Mouse (Mus musculus): ENCODE measurements around the gene Hspg2. TPM values are rescaled to one million over a fixed set of nuclear protein-coding genes. Genes with fewer than 3 reads are reported as not detected.
"Not testable (repeated sequence)": the region's sequence is repeated elsewhere in the genome, so short reads cannot be mapped to it uniquely, and the experiment has no call there.

The Hspg2 gene
- polyA plus RNA-seq, 1 experiment = 49.9 TPM

GRCm38 (mm10) chr4:137577486-137577885 lies 108.9 kb downstream of the Hspg2 start:
- DNase-seq (ENCODE audit: low read depth) = no peak

DNA sequence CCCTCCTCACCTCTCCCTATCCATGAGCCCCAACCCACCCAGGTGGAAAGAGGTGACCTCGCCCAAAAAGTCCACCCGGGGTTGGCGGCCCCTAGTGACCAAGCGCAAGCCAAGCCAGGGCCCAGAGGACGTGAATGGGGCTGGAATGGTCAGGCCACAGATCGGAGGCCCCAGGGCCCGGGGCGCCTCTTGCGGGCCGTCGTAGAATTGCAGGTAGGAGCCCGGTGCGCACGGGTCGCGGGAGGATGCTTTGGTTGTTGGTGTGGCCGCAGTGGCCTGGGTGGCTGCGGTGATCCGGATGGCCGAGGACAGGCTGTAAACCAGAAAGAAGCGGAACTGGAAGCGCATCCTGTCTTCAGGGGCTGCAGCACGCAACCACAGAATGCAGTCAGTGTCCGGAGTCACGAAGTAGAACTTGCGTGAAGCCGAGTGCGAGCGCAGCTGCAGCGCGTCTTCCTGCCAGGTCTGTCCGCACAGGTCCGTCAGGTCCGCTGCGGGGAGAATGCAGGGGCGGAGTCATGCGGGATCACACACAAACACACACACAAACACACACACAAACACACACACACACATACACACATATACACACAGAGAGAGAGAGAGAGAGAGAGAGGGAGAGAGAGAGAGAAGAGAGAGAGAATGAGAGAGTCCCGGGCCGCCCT lies 109.7 kb downstream of the Hspg2 start:
- no peak for DNase-seq (ENCODE audit: low read depth)

DNA sequence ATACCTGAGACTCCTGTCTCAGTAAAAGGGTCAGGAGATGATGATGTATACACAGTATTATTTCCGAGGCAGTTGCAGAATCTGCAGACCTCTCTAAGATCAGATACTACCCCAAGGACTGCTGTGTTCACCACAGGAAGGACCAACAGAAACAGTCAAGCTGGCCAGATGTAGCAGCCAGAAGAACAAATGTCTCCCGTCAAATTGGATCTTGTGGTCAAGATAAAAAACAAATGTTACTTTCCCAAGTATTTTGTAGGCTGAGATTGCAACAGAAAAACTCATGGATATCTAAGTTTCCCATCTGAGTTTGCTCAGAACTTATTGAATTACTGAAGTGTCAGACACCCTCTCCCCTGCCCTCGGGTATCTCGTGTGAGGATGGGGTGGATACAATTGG lies 111.2 kb downstream of the Hspg2 start:
- DNase-seq (ENCODE audit: low read depth) = no peak

DNA sequence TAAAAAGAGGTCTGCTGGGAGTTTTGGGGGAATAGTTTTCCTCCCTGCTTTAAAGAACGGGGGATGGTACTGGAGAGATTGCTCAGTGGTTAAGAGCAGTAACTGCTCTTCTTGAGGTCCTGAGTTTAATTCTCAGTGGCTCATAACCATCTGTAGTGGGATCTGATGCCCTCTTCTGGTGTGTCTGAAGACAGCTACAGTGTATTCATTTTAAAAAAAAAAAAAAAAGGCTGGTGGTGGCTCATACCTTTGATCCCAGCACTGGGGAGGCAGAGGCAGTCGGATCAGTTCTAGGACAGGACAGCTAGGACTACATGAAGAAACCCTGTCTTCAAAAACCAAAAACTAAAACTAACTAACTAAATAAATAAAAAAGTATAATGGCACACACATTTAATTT lies 111.7 kb downstream of the Hspg2 start:
- no peak for DNase-seq (ENCODE audit: low read depth)

DNA sequence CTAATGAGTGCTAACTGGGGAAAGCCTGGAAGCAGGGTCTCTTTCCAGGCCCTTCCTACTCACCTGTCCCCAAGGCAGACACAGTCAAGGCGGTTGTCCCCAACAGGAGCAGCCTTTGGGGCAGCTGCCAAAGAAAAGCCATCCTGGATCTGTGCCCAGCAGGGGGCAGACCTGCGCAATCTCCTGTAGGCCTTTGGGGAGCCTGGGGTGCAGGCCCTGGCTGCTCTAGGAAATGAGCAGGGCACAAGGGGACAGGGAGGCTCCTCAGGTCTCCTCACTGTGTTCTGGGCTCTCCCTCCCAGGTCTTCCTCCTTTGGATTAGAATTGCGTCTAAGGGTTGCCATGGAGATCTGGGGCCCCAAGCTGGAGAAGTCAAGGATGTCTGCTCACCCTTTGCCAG lies 113.2 kb downstream of the Hspg2 start:
- no peak for DNase-seq (ENCODE audit: low read depth)

DNA sequence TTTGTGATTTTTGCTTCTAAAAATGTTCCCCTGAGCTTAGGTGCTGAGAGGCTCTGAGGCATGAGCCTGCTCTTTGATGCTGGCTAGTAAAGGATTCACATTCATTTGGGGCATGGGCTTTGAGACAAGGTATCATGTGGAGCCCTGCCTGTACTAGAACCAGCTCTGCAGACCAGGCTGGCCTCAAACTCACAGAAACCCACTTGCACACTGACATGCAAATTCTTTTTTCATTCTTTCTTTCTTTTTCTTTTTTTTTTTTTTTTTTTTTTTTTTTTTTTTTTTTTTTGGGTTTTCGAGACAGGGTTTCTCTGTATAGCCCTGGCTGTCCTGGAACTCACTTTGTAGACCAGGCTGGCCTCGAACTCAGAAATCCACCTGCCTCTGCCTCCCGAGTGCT lies 120.5 kb downstream of the Hspg2 start:
- not testable (repeated sequence) for DNase-seq (ENCODE audit: low read depth)

GRCm38 (mm10) chr4:137589586-137589985 lies 121.0 kb downstream of the Hspg2 start:
- no peak for DNase-seq (ENCODE audit: low read depth)

DNA sequence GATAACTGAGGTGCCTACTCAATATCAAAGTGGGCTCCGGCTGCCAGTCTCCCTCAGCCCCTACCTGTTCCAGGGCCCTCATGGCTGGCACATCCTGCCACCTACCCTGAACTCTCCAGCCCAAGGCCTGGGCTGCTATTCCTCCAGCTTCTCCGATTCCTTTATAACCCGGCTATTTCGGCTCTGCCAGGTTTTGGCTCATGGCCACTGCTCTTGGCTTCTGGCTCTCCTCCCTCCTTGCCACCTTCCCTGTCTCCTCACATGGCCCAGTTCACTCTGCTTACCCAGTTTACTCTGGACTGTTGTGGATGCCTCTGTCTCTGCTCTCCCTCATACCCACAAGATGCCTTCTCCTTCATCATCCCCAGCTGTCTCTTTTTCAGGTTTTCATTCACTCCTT lies 122.4 kb downstream of the Hspg2 start:
- no peak for DNase-seq (ENCODE audit: low read depth)

- DNase-seq (ENCODE audit: low read depth) = peak; percentile 81
These were observed 125.3 kb downstream of the Hspg2 start, which contains the start of gene Usp48 for GRCm38 (mm10) chr4:137593601-137594495. Gene Usp48 (plus strand): TSS chr4:137593755.

DNA sequence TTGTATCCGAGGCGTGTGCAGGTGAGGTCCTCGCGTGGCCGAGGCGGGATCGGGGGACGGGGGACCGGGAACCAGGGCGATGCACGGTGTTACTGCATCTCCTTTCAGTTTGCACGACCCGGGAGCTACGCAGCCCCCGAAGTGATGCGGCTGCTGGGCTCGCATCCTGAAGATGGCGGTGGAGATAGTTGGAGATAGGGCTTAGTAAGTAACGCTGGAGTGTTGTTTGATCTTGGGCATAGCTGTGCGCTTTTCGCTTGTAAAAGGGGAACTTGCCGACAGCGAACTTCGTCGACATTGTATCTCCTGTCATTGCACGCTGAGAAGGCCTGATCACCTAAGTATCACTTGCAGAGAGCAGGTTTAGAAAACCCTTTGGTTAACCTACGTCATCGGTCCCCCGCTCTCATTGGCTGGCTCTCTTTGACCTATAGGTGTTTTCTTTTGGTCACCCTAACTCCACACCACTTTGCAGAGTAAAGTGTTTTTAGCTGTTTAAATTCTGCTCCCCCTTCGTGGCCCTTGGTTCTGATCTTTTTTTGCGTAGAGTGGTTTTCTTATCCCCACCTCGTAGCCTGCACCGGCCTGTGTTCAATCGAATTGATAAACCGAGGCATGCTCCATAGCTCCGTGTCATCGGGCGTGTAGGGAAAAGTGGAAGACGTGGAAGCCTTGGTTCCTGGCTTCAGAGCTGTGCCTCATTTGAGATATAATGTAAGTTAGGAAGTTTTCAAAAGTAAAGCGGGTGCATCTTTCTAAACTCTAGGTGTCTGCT lies 126.1 kb downstream of the Hspg2 start:
- peak; percentile 14 for DNase-seq (ENCODE audit: low read depth)

GRCm38 (mm10) chr4:137597098-137597630 lies 128.6 kb downstream of the Hspg2 start:
- no peak for DNase-seq (ENCODE audit: low read depth)

DNA sequence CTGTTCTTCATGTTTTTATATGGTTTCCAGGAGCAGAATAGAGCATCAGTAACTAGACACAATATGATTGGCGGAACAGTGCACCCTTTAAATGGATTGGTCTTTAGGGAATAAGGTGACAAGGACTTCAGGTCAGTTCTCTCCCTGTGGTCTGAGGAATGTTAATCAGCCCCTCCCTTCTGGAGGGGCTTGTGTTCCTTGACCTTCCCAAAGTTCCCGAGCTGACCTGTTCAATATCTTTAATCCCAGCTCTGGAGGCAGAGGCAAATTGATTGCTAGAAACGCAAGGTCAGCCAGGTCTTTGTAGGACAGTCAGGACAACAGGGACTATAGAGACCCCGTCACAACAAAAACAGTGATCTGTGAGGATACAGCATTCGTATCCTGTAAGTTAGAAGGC lies 130.0 kb downstream of the Hspg2 start:
- DNase-seq (ENCODE audit: low read depth) = no peak

- DNase-seq (ENCODE audit: low read depth) = no peak
These were observed 135.0 kb downstream of the Hspg2 start for GRCm38 (mm10) chr4:137603449-137604171.

- no peak for DNase-seq (ENCODE audit: low read depth)
These were observed 138.5 kb downstream of the Hspg2 start for GRCm38 (mm10) chr4:137607023-137607422.

GRCm38 (mm10) chr4:137609281-137609680 lies 140.7 kb downstream of the Hspg2 start:
- DNase-seq (ENCODE audit: low read depth) = no peak

GRCm38 (mm10) chr4:137609702-137610101 lies 141.1 kb downstream of the Hspg2 start:
- DNase-seq (ENCODE audit: low read depth) = no peak

DNA sequence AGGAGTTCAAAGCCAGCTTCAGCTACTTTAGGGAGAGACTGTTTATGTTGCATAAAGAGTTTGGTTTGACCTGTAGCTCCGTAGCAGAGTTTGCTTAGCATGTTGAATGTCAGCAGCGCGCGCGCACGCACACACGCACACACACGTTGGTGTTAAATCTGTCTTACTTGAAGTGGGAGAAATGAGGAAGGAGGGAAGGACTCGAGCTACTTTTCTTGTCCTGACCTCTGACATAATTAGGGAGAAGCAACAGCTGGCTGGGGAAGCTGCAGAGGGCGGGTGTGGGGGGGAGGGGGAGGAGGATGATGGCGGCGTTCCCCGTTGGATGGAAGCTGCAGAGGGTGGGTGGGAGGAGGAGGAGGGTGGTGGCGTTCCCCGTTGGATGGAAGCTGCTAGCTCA lies 141.7 kb downstream of the Hspg2 start:
- DNase-seq (ENCODE audit: low read depth) = no peak

Data from gonadal fat pad, adult 2 months (tissue).